Mouse (Mus musculus): Measurements from ENCODE around the gene Mcub.

Mcub gene

GRCm38 (mm10) chr3:129948359-129948758 is 21.6 kb downstream of the Mcub start:
- no peak for DNase-seq

GRCm38 (mm10) chr3:129946217-129946914 is 23.6 kb downstream of the Mcub start:
- DNase-seq: no peak

GRCm38 (mm10) chr3:129943813-129944212 is 26.2 kb downstream of the Mcub start:
- no peak for DNase-seq

GRCm38 (mm10) chr3:129941291-129941690 is 28.7 kb downstream of the Mcub start:
- no peak for DNase-seq

GRCm38 (mm10) chr3:129940780-129941179 is 29.2 kb downstream of the Mcub start:
- no peak for DNase-seq

GRCm38 (mm10) chr3:129939058-129939457 is 30.9 kb downstream of the Mcub start:
- DNase-seq: no peak

GRCm38 (mm10) chr3:129937848-129938247 is 32.2 kb downstream of the Mcub start:
- peak; percentile 12 for DNase-seq

- no peak for DNase-seq
Observed at GRCm38 (mm10) chr3:129936561-129936960, 33.4 kb downstream of the Mcub start.

- no peak for DNase-seq
Observed at GRCm38 (mm10) chr3:129932443-129932842, 37.6 kb downstream of the Mcub start.

- DNase-seq: no peak
Observed at GRCm38 (mm10) chr3:129930213-129930778, 39.7 kb downstream of the Mcub start.

- DNase-seq: no peak
Observed at GRCm38 (mm10) chr3:129925861-129926260, 44.1 kb downstream of the Mcub start.

- DNase-seq: no peak
Observed at GRCm38 (mm10) chr3:129923581-129923980, 46.4 kb downstream of the Mcub start.

- DNase-seq: peak; percentile 74
Observed at GRCm38 (mm10) chr3:129918434-129918833, 51.6 kb downstream of the Mcub start.

GRCm38 (mm10) chr3:129917424-129917823 is 52.6 kb downstream of the Mcub start:
- no peak for DNase-seq

GRCm38 (mm10) chr3:129913241-129913640 is 56.8 kb downstream of the Mcub start:
- DNase-seq: no peak

- no peak for DNase-seq
Observed at GRCm38 (mm10) chr3:129912025-129912424, 58.0 kb downstream of the Mcub start.

- DNase-seq: no peak
Observed at GRCm38 (mm10) chr3:129904381-129905132, 65.4 kb downstream of the Mcub start.

GRCm38 (mm10) chr3:129903866-129904265 is 66.1 kb downstream of the Mcub start:
- DNase-seq: no peak

GRCm38 (mm10) chr3:129903369-129903768 is 66.6 kb downstream of the Mcub start:
- DNase-seq: no peak

- DNase-seq: peak; percentile 91
Observed at GRCm38 (mm10) chr3:129901271-129901809, 68.7 kb downstream of the Mcub start, which contains the start of gene Casp6. TSS of gene Casp6 (plus strand) at chr3:129901425.

GRCm38 (mm10) chr3:129898886-129899285 is 71.1 kb downstream of the Mcub start:
- DNase-seq: no peak

- DNase-seq: no peak
Observed at GRCm38 (mm10) chr3:129896591-129896990, 73.4 kb downstream of the Mcub start.

- DNase-seq: no peak
Observed at GRCm38 (mm10) chr3:129893143-129893542, 76.9 kb downstream of the Mcub start.

GRCm38 (mm10) chr3:129892003-129892402 is 78.0 kb downstream of the Mcub start:
- no peak for DNase-seq
